Mouse (Mus musculus): ENCODE data around the gene Psmc6. TPM values are rescaled to one million over a fixed set of nuclear protein-coding genes. Genes with fewer than 3 reads are reported as not detected.

The Psmc6 gene
- polyA plus RNA-seq, 1 experiment from 2014 or later: 171 TPM

- no peak overlapping the region for H3K27ac ChIP-seq
Measured at GRCm38 (mm10) chr14:45319237-45319610, 10.4 kb upstream of the Psmc6 start.

GRCm38 (mm10) chr14:45320111-45320510 lies 9.5 kb upstream of the Psmc6 start:
- Histone ChIP-seq H3K4me2 (no peak overlapping the region), H3K36me3 (no peaks in the 10 kb centered on the region), H3K9ac (no peak overlapping the region), H3K27me3 (no peaks in the 10 kb centered on the region), H3K27ac (no peak overlapping the region), H3K4me3 (no peak overlapping the region), H3K9me3 (no peaks in the 10 kb centered on the region), H3K4me1 (replicated peaks) (peaks cover 23% of the 10 kb centered on the region)
- 83% methylated on average over 4 of the region's 4 CpGs for WGBS
- no peak for ATAC-seq (ENCODE audit: low FRiP score)

More at GRCm38 (mm10) chr14:45319237-45319610, 10.4 kb upstream of the Psmc6 start:
- Histone ChIP-seq H3K4me2 (peak overlapping the region; percentile 64), H3K9me3 (no peaks in the 10 kb centered on the region), H3K36me3 (no peaks in the 10 kb centered on the region), H3K27me3 (no peaks in the 10 kb centered on the region), H3K9ac (no peak overlapping the region), H3K4me1 (replicated peaks) (peaks cover 23% of the 10 kb centered on the region), H3K4me3 (0 out of 2 replicates have a peak overlapping the region, but pooled peaks have one; percentile 90)
- WGBS: 73% methylated on average over 3 of the region's 3 CpGs
- ATAC-seq (ENCODE audit: low FRiP score): no peak

GRCm38 (mm10) chr14:45321067-45321466 lies 8.5 kb upstream of the Psmc6 start:
- Histone ChIP-seq H3K27me3 (no peaks in the 10 kb centered on the region), H3K27ac (no peak overlapping the region), H3K4me1 (replicated peaks) (peaks cover 18% of the 10 kb centered on the region), H3K9me3 (no peaks in the 10 kb centered on the region), H3K4me3 (no peak overlapping the region), H3K4me2 (no peak overlapping the region), H3K36me3 (no peaks in the 10 kb centered on the region), H3K9ac (no peak overlapping the region)
- no peak for ATAC-seq (ENCODE audit: low FRiP score)
- WGBS: 88% methylated on average over 3 of the region's 3 CpGs

GRCm38 (mm10) chr14:45321622-45322021 lies 8.0 kb upstream of the Psmc6 start:
- H3K36me3 ChIP-seq: no peaks in the 10 kb centered on the region
- no peaks in the 10 kb centered on the region for H3K9me3 ChIP-seq
- no peak overlapping the region for H3K9ac ChIP-seq
- H3K27ac ChIP-seq: no peak overlapping the region
- no peaks in the 10 kb centered on the region for H3K27me3 ChIP-seq
- no peak overlapping the region for H3K4me2 ChIP-seq
- H3K4me3 ChIP-seq: no peak overlapping the region
- WGBS: 85% methylated on average over 5 of the region's 5 CpGs
- ATAC-seq (ENCODE audit: low FRiP score): no peak
- peaks cover 14% of the 10 kb centered on the region for H3K4me1 ChIP-seq (replicated peaks)

GRCm38 (mm10) chr14:45322450-45322849 lies 7.1 kb upstream of the Psmc6 start:
- ATAC-seq (ENCODE audit: low FRiP score): no peak
- WGBS: 85% methylated on average over 2 of the region's 2 CpGs
- Histone ChIP-seq H3K27me3 (no peaks in the 10 kb centered on the region), H3K4me2 (no peak overlapping the region), H3K9ac (no peak overlapping the region), H3K36me3 (no peaks in the 10 kb centered on the region), H3K9me3 (no peaks in the 10 kb centered on the region), H3K4me3 (no peak overlapping the region), H3K27ac (no peak overlapping the region), H3K4me1 (replicated peaks) (peaks cover 7% of the 10 kb centered on the region)

- WGBS: 91% methylated on average over 3 of the region's 3 CpGs
- no peak for ATAC-seq (ENCODE audit: low FRiP score)
- H3K9me3 ChIP-seq: no peaks in the 10 kb centered on the region
- H3K36me3 ChIP-seq: no peaks in the 10 kb centered on the region
- H3K27me3 ChIP-seq: no peaks in the 10 kb centered on the region
- no peak overlapping the region for H3K27ac ChIP-seq
- H3K4me2 ChIP-seq: no peak overlapping the region
- H3K9ac ChIP-seq: no peak overlapping the region
- H3K4me3 ChIP-seq: no peak overlapping the region
- peaks cover 6% of the 10 kb centered on the region for H3K4me1 ChIP-seq (replicated peaks)
Measured at GRCm38 (mm10) chr14:45323320-45323719, 6.3 kb upstream of the Psmc6 start.

- Histone ChIP-seq H3K36me3 (no peaks in the 10 kb centered on the region), H3K4me2 (no peak overlapping the region), H3K4me3 (no peak overlapping the region), H3K4me1 (replicated peaks) (peaks cover 4% of the 10 kb centered on the region), H3K9me3 (no peaks in the 10 kb centered on the region), H3K9ac (no peak overlapping the region), H3K27me3 (no peaks in the 10 kb centered on the region), H3K27ac (no peak overlapping the region)
- ATAC-seq (ENCODE audit: low FRiP score): no peak
Measured at GRCm38 (mm10) chr14:45325471-45325870, 4.1 kb upstream of the Psmc6 start.

GRCm38 (mm10) chr14:45328072-45328713 lies 1.4 kb upstream of the Psmc6 start:
- Histone ChIP-seq H3K27ac (no peak overlapping the region), H3K9me3 (no peaks in the 10 kb centered on the region), H3K4me1 (replicated peaks) (peaks cover 16% of the 10 kb centered on the region), H3K27me3 (no peaks in the 10 kb centered on the region), H3K9ac (no peak overlapping the region), H3K4me2 (no peak overlapping the region), H3K36me3 (peaks cover 18% of the 10 kb centered on the region), H3K4me3 (no peak overlapping the region)
- no peak for ATAC-seq (ENCODE audit: low FRiP score)
- WGBS: 93% methylated on average over 4 of the region's 4 CpGs

- ATAC-seq (ENCODE audit: low FRiP score): peak; percentile 58
- H3K4me3 ChIP-seq: peak overlapping the region; percentile 89
- 18% methylated on average over 8 of the region's 8 CpGs for WGBS
- H3K27ac ChIP-seq: peak overlapping the region; percentile 92
- H3K9me3 ChIP-seq: no peaks in the 10 kb centered on the region
- peaks cover 16% of the 10 kb centered on the region for H3K4me1 ChIP-seq (replicated peaks)
- peak overlapping the region; percentile 56; the same call in 1 of the 2 replicates for H3K9ac ChIP-seq
- H3K4me2 ChIP-seq: peak overlapping the region; percentile 50
- H3K36me3 ChIP-seq: peaks cover 22% of the 10 kb centered on the region
- no peaks in the 10 kb centered on the region for H3K27me3 ChIP-seq
Measured at GRCm38 (mm10) chr14:45329018-45329588, 485 bp upstream of the Psmc6 start.

- Histone ChIP-seq H3K4me1 (replicated peaks) (peaks cover 13% of the 10 kb centered on the region), H3K9me3 (no peaks in the 10 kb centered on the region), H3K9ac (peak within 1 kb of the TSS; percentile 82), H3K27me3 (no peaks in the 10 kb centered on the region), H3K4me3 (peak within 1 kb of the TSS; percentile 80), H3K36me3 (peaks cover 22% of the 10 kb centered on the region), H3K4me2 (peak within 1 kb of the TSS; percentile 68), H3K27ac (peak within 1 kb of the TSS; percentile 82)
- peak; percentile 98 for ATAC-seq (ENCODE audit: low FRiP score)
- WGBS: under 1% methylated on average over 58 of the region's 93 CpGs
Measured at GRCm38 (mm10) chr14:45350931-45351859, 21.6 kb downstream of the Psmc6 start, which contains the start of gene Styx. Gene Styx (plus strand): TSS chr14:45351093.

- no peaks in the 10 kb centered on the region for H3K4me1 ChIP-seq (replicated peaks)
- H3K27ac ChIP-seq: no peak overlapping the region
- H3K9me3 ChIP-seq: no peaks in the 10 kb centered on the region
- H3K9ac ChIP-seq: no peak overlapping the region
- H3K36me3 ChIP-seq: peaks cover 10% of the 10 kb centered on the region
- H3K4me3 ChIP-seq: no peak overlapping the region
- 0 out of 2 replicates have a peak, but pooled peaks have one; percentile 17 for ATAC-seq (ENCODE audit: low FRiP score)
- WGBS: 72% methylated on average over 16 of the region's 16 CpGs
- no peaks in the 10 kb centered on the region for H3K27me3 ChIP-seq
- no peak overlapping the region for H3K4me2 ChIP-seq
Measured at GRCm38 (mm10) chr14:45364211-45365195, 34.9 kb downstream of the Psmc6 start.

Measured in hindbrain, embryonic 13.5 days (tissue).